Mouse (Mus musculus): ENCODE data around the gene 1700007K13Rik. TPM values are rescaled to one million over a fixed set of nuclear protein-coding genes. Genes with fewer than 3 reads are reported as not detected.
A peak's percentile ranks its signal among the peaks of the same experiment; 100 is the strongest.

Gene 1700007K13Rik
- polyA plus RNA-seq, 1 experiment from 2014 or later, result 3.2 TPM

DNA sequence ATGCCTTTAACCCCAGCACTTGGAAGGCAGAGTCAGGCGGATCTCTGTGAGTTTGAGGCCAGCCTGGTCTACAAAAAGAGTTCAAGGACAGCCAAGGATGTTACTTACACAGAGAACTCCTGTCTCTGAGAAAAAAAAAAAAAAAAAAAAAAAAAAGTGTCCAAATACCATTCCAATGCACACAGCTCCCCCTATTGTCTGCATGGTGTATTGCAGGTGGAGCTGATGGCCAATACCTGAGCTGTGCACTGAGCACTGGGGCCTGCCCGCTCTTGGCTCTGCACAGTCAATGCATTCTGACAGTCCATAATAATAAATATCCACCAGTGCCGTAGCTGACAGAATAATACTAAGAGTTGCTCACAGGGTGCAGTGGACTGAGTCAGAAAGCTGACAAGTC lies 2.2 kb downstream of the 1700007K13Rik start:
- peak; percentile 70 for DNase-seq (ENCODE audit: low spot score)
- no peaks in the 10 kb centered on the region for H3K27me3 ChIP-seq (ENCODE audit: control insufficient read depth, insufficient read depth, low read length)
- H3K9me3 ChIP-seq (ENCODE audit: control insufficient read depth, low read length), result no peaks in the 10 kb centered on the region
- H3K27ac ChIP-seq (ENCODE audit: low read depth, low read length), result no peak overlapping the region
- H3K36me3 ChIP-seq (ENCODE audit: control insufficient read depth, insufficient read depth, low read length), result no peaks in the 10 kb centered on the region
- no peak overlapping the region for H3K4me2 ChIP-seq (replicated peaks; ENCODE audit: low read depth, low read length)
- no peak overlapping the region for H3K4me3 ChIP-seq (ENCODE audit: low read depth, low read length)
- no peak for ATAC-seq (ENCODE audit: low FRiP score)
- WGBS, result 29% methylated on average over 3 of the region's 3 CpGs
- H3K4me1 ChIP-seq (replicated peaks; ENCODE audit: control insufficient read depth, insufficient read depth, low read length), result peaks cover 9% of the 10 kb centered on the region; the same call in 1 of the 2 replicates
- H3K9ac ChIP-seq (ENCODE audit: low read depth, low read length), result no peak overlapping the region

DNA sequence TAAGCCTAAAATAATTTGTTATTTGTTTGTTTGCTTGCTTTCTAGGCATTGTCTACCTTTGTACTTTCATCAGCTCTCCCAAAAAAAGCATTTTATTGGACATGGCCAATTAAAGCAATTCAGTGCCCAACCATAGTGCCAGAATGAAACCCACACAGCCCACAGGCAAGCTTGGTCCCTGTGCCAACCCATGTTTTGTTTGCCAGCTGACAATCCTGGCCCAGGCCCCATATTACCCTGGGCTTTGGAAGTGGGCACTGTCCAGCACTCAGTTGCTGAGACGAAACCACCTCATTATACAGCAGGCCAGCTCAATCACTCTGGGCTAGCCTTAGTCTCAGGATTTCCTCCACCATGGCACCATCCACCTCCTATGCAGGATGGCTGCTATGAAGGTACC lies 9.5 kb downstream of the 1700007K13Rik start:
- no peak for DNase-seq (ENCODE audit: low spot score)

DNA sequence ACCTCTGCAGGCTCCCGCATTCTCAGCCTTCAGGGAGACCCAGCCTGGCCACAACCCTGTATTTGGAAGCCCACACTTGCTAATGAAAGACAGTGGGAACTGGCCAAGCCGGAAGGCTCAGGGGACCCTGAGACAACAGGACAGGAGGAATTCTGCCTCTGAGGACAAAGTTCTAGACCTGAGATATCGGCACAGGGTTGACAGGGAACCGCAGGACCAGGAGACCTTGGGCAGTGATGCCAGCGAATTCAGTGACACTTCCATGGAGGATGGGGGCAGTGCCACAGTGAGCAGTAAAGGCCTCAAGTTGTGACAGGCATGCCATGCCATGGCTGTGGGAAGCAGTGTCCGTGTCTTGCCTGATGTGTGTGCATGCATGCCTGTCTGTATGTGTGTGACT lies 12.6 kb downstream of the 1700007K13Rik start:
- Histone ChIP-seq H3K9me3 (ENCODE audit: control insufficient read depth, low read length) (no peaks in the 10 kb centered on the region), H3K27ac (ENCODE audit: low read depth, low read length) (no peak overlapping the region), H3K4me2 (replicated peaks; ENCODE audit: low read depth, low read length) (no peak overlapping the region), H3K4me3 (ENCODE audit: low read depth, low read length) (no peak overlapping the region), H3K4me1 (replicated peaks; ENCODE audit: control insufficient read depth, insufficient read depth, low read length) (no peaks in the 10 kb centered on the region), H3K36me3 (ENCODE audit: control insufficient read depth, insufficient read depth, low read length) (no peaks in the 10 kb centered on the region), H3K9ac (ENCODE audit: low read depth, low read length) (no peak overlapping the region), H3K27me3 (ENCODE audit: control insufficient read depth, insufficient read depth, low read length) (no peaks in the 10 kb centered on the region)
- WGBS, result 85% methylated on average over 6 of the region's 6 CpGs
- ATAC-seq (ENCODE audit: low FRiP score), result no peak
- no peak for DNase-seq (ENCODE audit: low spot score)

More for the DNA sequence above, 9.5 kb downstream of the 1700007K13Rik start:
- Histone ChIP-seq H3K36me3 (ENCODE audit: control insufficient read depth, insufficient read depth, low read length) (no peaks in the 10 kb centered on the region), H3K27ac (ENCODE audit: low read depth, low read length) (no peak overlapping the region), H3K4me1 (replicated peaks; ENCODE audit: control insufficient read depth, insufficient read depth, low read length) (no peaks in the 10 kb centered on the region), H3K27me3 (ENCODE audit: control insufficient read depth, insufficient read depth, low read length) (no peaks in the 10 kb centered on the region), H3K4me2 (replicated peaks; ENCODE audit: low read depth, low read length) (no peak overlapping the region), H3K4me3 (ENCODE audit: low read depth, low read length) (no peak overlapping the region), H3K9ac (ENCODE audit: low read depth, low read length) (no peak overlapping the region), H3K9me3 (ENCODE audit: control insufficient read depth, low read length) (no peaks in the 10 kb centered on the region)
- ATAC-seq (ENCODE audit: low FRiP score), result no peak
- WGBS, result 90% methylated on average over 1 of the region's 1 CpGs

DNA sequence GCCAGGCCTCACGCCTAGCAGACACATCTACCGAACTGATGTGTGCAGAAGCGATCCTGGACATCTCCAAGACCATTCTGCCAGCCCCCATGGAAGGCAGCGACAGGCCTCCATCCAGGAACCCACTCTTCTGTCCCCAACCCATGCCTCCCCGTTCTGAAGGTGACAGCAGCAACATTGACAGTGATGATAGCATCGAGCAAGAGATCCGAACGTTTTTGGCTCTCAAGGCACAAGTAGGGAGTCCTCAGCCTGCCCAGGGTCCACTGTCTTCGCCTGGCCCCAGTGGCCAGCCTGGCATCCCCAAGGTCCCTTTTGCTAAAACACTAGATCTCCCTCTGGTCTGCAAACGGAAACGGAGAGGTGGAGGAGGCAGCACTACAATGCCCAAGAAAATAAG lies 14.5 kb downstream of the 1700007K13Rik start:
- Histone ChIP-seq H3K27ac (ENCODE audit: low read depth, low read length) (no peak overlapping the region), H3K4me2 (replicated peaks; ENCODE audit: low read depth, low read length) (no peak overlapping the region), H3K36me3 (ENCODE audit: control insufficient read depth, insufficient read depth, low read length) (no peaks in the 10 kb centered on the region), H3K27me3 (ENCODE audit: control insufficient read depth, insufficient read depth, low read length) (no peaks in the 10 kb centered on the region), H3K9me3 (ENCODE audit: control insufficient read depth, low read length) (no peaks in the 10 kb centered on the region), H3K4me1 (replicated peaks; ENCODE audit: control insufficient read depth, insufficient read depth, low read length) (peaks cover 4% of the 10 kb centered on the region; the same call in 1 of the 2 replicates), H3K9ac (ENCODE audit: low read depth, low read length) (no peak overlapping the region), H3K4me3 (ENCODE audit: low read depth, low read length) (no peak overlapping the region)
- ATAC-seq (ENCODE audit: low FRiP score) (no peak), DNase-seq (ENCODE audit: low spot score) (no peak)
- WGBS, result 93% methylated on average over 11 of the region's 11 CpGs

DNA sequence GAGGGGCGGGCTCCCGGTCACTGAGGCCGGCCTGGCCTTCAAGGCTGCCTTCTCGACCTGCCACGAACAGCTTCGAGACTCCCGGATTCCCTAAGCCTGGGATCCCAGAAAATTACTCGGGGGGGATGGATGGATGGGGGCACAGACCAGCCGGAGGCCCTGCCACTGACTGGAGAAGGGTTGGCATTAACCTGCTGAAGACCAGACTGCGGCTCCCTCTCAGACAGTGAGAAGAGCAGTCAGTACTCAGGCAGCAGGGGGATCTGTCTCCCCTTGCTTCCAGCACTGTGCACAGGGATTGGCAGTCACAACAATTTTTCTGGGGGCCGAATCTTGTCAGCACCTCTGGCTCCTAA lies 18.8 kb downstream of the 1700007K13Rik start:
- 9% methylated on average over 11 of the region's 11 CpGs for WGBS
- ATAC-seq (ENCODE audit: low FRiP score), result 0 out of 2 replicates have a peak, but pooled peaks have one; percentile 43

DNA sequence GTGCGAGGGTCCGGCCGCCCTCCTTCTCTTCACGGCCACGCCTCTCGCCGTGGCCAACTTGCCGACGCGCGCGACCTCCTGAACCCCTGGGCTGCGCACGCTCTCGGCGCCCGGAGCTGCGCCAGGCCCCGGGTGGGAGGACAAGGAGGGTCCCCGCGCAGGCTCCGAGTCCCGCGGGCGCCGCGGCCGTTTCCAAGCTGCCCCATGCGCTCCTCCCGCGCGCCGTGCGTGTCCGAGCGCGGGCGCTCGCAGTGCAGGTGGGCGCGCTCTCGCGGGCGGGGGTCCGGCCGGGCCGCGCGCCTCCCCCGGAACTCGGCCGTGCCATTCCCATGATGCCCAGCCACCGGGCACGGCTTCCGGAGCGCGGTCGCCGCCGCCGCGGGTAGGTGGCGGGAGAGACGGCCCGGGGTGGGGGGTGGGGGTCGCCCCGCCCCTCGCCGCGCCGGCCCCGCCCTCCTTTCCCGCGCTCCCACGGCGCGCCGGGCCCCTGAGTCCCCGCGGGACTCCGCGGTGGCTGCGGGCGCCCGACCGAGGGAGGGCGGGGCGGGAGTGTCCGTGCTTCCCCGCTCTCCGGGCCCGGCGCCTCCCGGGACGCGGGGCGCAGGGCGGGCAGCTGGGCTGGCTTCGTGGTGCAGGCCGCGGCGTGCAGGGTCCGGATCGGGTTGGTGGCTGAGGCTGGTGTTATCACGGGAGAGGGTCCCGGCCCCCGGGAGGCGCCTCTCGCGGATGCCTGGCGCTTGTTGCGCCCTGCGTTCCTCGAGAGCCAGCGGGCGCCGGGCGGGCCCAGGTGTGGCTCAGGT lies 19.4 kb downstream of the 1700007K13Rik start, which contains the start of gene Ppp1r26:
Gene Ppp1r26, plus strand, starts transcription at position 286 of the 800 bp plus-strand sequence.
- ATAC-seq (ENCODE audit: low FRiP score), result peak; percentile 72

More for the DNA sequence above, 18.8 kb downstream of the 1700007K13Rik start:
- H3K4me1 ChIP-seq (replicated peaks; ENCODE audit: control insufficient read depth, insufficient read depth, low read length), result peaks cover 4% of the 10 kb centered on the region; the same call in 1 of the 2 replicates
- H3K36me3 ChIP-seq (ENCODE audit: control insufficient read depth, insufficient read depth, low read length), result no peaks in the 10 kb centered on the region
- no peaks in the 10 kb centered on the region for H3K27me3 ChIP-seq (ENCODE audit: control insufficient read depth, insufficient read depth, low read length)
- H3K4me2 ChIP-seq (replicated peaks; ENCODE audit: low read depth, low read length), result peak overlapping the region; percentile 93
- H3K4me3 ChIP-seq (ENCODE audit: low read depth, low read length), result peak overlapping the region; percentile 77
- DNase-seq (ENCODE audit: low spot score), result no peak
- no peak overlapping the region; the same call in 1 of the 2 replicates for H3K27ac ChIP-seq (ENCODE audit: low read depth, low read length)
- no peaks in the 10 kb centered on the region for H3K9me3 ChIP-seq (ENCODE audit: control insufficient read depth, low read length)
- H3K9ac ChIP-seq (ENCODE audit: low read depth, low read length), result peak overlapping the region; percentile 85

DNA sequence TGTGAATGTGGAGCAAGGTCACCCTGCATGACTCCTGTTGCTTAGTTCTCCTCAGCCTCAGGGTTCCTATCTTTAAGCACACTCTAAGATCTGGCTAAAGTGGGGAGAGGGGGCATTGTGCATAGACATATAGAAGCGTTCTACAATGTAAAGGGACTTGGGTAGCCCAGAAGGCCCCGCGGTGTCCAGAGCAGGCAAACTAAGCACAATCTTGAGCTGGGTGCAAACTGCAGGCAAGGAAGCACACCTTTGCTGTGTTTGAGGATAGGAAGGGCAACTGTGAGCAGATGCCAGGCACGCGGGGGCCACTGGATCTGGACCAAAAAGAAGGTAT lies 20.0 kb downstream of the 1700007K13Rik start:
- peak overlapping the region; percentile 85 for H3K9ac ChIP-seq (ENCODE audit: low read depth, low read length)
- H3K27me3 ChIP-seq (ENCODE audit: control insufficient read depth, insufficient read depth, low read length), result no peaks in the 10 kb centered on the region
- H3K4me2 ChIP-seq (replicated peaks; ENCODE audit: low read depth, low read length), result peak overlapping the region; percentile 93
- H3K4me1 ChIP-seq (replicated peaks; ENCODE audit: control insufficient read depth, insufficient read depth, low read length), result peaks cover 4% of the 10 kb centered on the region; the same call in 1 of the 2 replicates
- no peaks in the 10 kb centered on the region for H3K36me3 ChIP-seq (ENCODE audit: control insufficient read depth, insufficient read depth, low read length)
- peak overlapping the region; percentile 77 for H3K4me3 ChIP-seq (ENCODE audit: low read depth, low read length)
- 17% methylated on average over 5 of the region's 5 CpGs for WGBS
- no peaks in the 10 kb centered on the region for H3K9me3 ChIP-seq (ENCODE audit: control insufficient read depth, low read length)
- 0 out of 2 replicates have a peak, but pooled peaks have one; percentile 7 for ATAC-seq (ENCODE audit: low FRiP score)
- no peak for DNase-seq (ENCODE audit: low spot score)
- H3K27ac ChIP-seq (ENCODE audit: low read depth, low read length), result peak overlapping the region; percentile 42; the same call in 1 of the 2 replicates

More for the DNA sequence above, 19.4 kb downstream of the 1700007K13Rik start, which contains the start of gene Ppp1r26:
- Histone ChIP-seq H3K9ac (ENCODE audit: low read depth, low read length) (peak within 1 kb of the TSS; percentile 85), H3K4me2 (replicated peaks; ENCODE audit: low read depth, low read length) (peak within 1 kb of the TSS; percentile 93), H3K27ac (ENCODE audit: low read depth, low read length) (peak within 1 kb of the TSS; percentile 42), H3K4me1 (replicated peaks; ENCODE audit: control insufficient read depth, insufficient read depth, low read length) (peaks cover 4% of the 10 kb centered on the region; the same call in 1 of the 2 replicates), H3K27me3 (ENCODE audit: control insufficient read depth, insufficient read depth, low read length) (no peaks in the 10 kb centered on the region), H3K9me3 (ENCODE audit: control insufficient read depth, low read length) (no peaks in the 10 kb centered on the region), H3K36me3 (ENCODE audit: control insufficient read depth, insufficient read depth, low read length) (no peaks in the 10 kb centered on the region), H3K4me3 (ENCODE audit: low read depth, low read length) (peak within 1 kb of the TSS; percentile 77)
- WGBS, result under 1% methylated on average over 74 of the region's 118 CpGs
- peak; percentile 59 for DNase-seq (ENCODE audit: low spot score)

DNA sequence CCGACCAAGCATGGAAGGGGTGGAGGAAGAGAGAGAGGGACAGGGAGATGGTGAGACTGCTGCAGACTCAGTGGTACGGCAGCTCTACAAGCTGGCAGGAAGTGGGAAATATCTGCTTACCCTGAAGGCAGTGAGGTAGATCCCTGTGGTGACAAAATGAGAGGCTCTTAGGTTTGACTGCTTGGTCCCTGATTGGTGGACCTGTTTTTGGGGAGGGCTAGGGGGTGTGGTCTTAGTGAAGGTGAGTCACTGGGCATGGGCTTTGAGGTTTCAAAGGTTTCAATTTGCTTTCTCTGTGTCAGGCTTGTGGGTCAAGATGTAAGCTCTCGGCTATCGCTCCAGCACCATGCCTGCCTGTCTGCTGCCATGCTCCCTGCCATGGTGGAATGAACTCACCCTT lies 21.1 kb downstream of the 1700007K13Rik start:
- ATAC-seq (ENCODE audit: low FRiP score) (no peak), DNase-seq (ENCODE audit: low spot score) (no peak)
- Histone ChIP-seq H3K36me3 (ENCODE audit: control insufficient read depth, insufficient read depth, low read length) (no peaks in the 10 kb centered on the region), H3K9me3 (ENCODE audit: control insufficient read depth, low read length) (no peaks in the 10 kb centered on the region), H3K27me3 (ENCODE audit: control insufficient read depth, insufficient read depth, low read length) (no peaks in the 10 kb centered on the region), H3K9ac (ENCODE audit: low read depth, low read length) (no peak overlapping the region), H3K27ac (ENCODE audit: low read depth, low read length) (no peak overlapping the region), H3K4me1 (replicated peaks; ENCODE audit: control insufficient read depth, insufficient read depth, low read length) (peaks cover 4% of the 10 kb centered on the region; the same call in 1 of the 2 replicates), H3K4me2 (replicated peaks; ENCODE audit: low read depth, low read length) (no peak overlapping the region), H3K4me3 (ENCODE audit: low read depth, low read length) (no peak overlapping the region)
- 77% methylated on average over 4 of the region's 4 CpGs for WGBS

DNA sequence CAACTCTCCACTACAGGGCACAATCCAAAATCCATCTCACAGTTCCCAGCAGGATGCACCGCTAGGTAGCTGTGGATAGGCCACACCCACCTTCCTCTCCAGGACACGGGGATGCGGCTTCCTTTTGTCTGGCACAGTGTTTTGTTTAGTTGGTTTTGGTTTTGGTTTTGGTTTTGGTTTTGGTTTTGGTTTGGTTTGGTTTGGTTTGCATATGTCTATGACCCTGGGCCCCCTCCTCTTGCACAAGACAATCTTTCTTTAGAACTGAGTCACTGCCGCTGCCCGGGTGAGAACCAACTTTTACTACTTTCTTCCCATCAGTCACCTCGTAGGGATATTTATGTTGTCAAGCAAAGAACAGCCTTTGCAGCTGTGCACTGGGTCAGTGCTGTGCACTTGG lies 25.3 kb downstream of the 1700007K13Rik start:
- no peak overlapping the region for H3K27ac ChIP-seq (ENCODE audit: low read depth, low read length)
- H3K4me2 ChIP-seq (replicated peaks; ENCODE audit: low read depth, low read length), result no peak overlapping the region
- H3K4me3 ChIP-seq (ENCODE audit: low read depth, low read length), result no peak overlapping the region
- H3K4me1 ChIP-seq (replicated peaks; ENCODE audit: control insufficient read depth, insufficient read depth, low read length), result no peaks in the 10 kb centered on the region
- WGBS, result 80% methylated on average over 6 of the region's 6 CpGs
- no peaks in the 10 kb centered on the region for H3K27me3 ChIP-seq (ENCODE audit: control insufficient read depth, insufficient read depth, low read length)
- DNase-seq (ENCODE audit: low spot score) (no peak), ATAC-seq (ENCODE audit: low FRiP score) (no peak)
- H3K36me3 ChIP-seq (ENCODE audit: control insufficient read depth, insufficient read depth, low read length), result no peaks in the 10 kb centered on the region
- H3K9me3 ChIP-seq (ENCODE audit: control insufficient read depth, low read length), result no peaks in the 10 kb centered on the region
- no peak overlapping the region for H3K9ac ChIP-seq (ENCODE audit: low read depth, low read length)
